Mouse (Mus musculus) heart, postnatal 10 days (tissue): ENCODE results near the gene Runx1. TPM values are rescaled to one million over a fixed set of nuclear protein-coding genes. Genes with fewer than 3 reads are reported as not detected.
A peak's percentile ranks its signal among the peaks of the same experiment; 100 is the strongest.

Source experiments
- DNase-seq, 2 experiments: peaks; one replicate each; pipeline ENCODE4 v3.0.0; 2021
- intact Hi-C: fragments of 180-260 bp; cut with DNase I; formaldehyde crosslinking; loops from one replicate; pipeline ENCODE4 v1.15.1; 2025
- total RNA-seq, 2 experiments: library from RNA; stranded (reverse); gene quantifications; 2 replicates each; pipeline ENCODE4 v1.2.3; 2021

Runx1 gene
- total RNA-seq, 2 experiments from 2014 or later, result 1.4 to 1.7 TPM

- peak in 1 of 2 experiments; percentile 30 for DNase-seq
- intact Hi-C loops, result no loop called here
Observed at GRCm38 (mm10) chr16:92801567-92801966, 24.4 kb downstream of the Runx1 start.

GRCm38 (mm10) chr16:92800845-92801244 lies 25.1 kb downstream of the Runx1 start:
- intact Hi-C loops, result no loop called here
- no peak for DNase-seq

GRCm38 (mm10) chr16:92799940-92800339 lies 26.0 kb downstream of the Runx1 start:
- intact Hi-C loops, result no loop called here
- no peak for DNase-seq

GRCm38 (mm10) chr16:92794197-92794596 lies 31.8 kb downstream of the Runx1 start:
- intact Hi-C loops, result no loop called here
- DNase-seq, result no peak

- no peak for DNase-seq
- intact Hi-C loops, result no loop called here
Observed at GRCm38 (mm10) chr16:92793741-92794140, 32.2 kb downstream of the Runx1 start.

- no peak for DNase-seq
- intact Hi-C loops, result no loop called here
Observed at GRCm38 (mm10) chr16:92792905-92793304, 33.0 kb downstream of the Runx1 start.

GRCm38 (mm10) chr16:92790601-92791000 lies 35.3 kb downstream of the Runx1 start:
- intact Hi-C loops, result no loop called here
- no peak for DNase-seq

- no peak for DNase-seq
- intact Hi-C loops, result no loop called here
Observed at GRCm38 (mm10) chr16:92789840-92790239, 36.1 kb downstream of the Runx1 start.

GRCm38 (mm10) chr16:92788446-92788845 lies 37.5 kb downstream of the Runx1 start:
- intact Hi-C loops, result no loop called here
- DNase-seq, result no peak

- no peak for DNase-seq
- intact Hi-C loops, result no loop called here
Observed at GRCm38 (mm10) chr16:92786883-92787321, 39.0 kb downstream of the Runx1 start.

- DNase-seq, result no peak
- intact Hi-C loops, result no loop called here
Observed at GRCm38 (mm10) chr16:92786276-92786882, 39.6 kb downstream of the Runx1 start.

GRCm38 (mm10) chr16:92783651-92784131 lies 42.3 kb downstream of the Runx1 start:
- DNase-seq, result no peak
- intact Hi-C loops, result no loop called here

GRCm38 (mm10) chr16:92782408-92782807 lies 43.5 kb downstream of the Runx1 start:
- intact Hi-C loops, result no loop called here
- DNase-seq, result no peak

GRCm38 (mm10) chr16:92779896-92780435 lies 46.0 kb downstream of the Runx1 start:
- intact Hi-C loops, result no loop called here

GRCm38 (mm10) chr16:92779175-92779574 lies 46.8 kb downstream of the Runx1 start:
- intact Hi-C loops, result no loop called here
- DNase-seq, result no peak

More at GRCm38 (mm10) chr16:92779896-92780435, 46.0 kb downstream of the Runx1 start:
- no peak for DNase-seq

- intact Hi-C loops, result no loop called here
- no peak for DNase-seq
Observed at GRCm38 (mm10) chr16:92778096-92778780, 47.7 kb downstream of the Runx1 start.

GRCm38 (mm10) chr16:92767862-92768261 lies 58.1 kb downstream of the Runx1 start:
- no peak for DNase-seq
- intact Hi-C loops, result no loop called here

GRCm38 (mm10) chr16:92767423-92767822 lies 58.5 kb downstream of the Runx1 start:
- intact Hi-C loops, result no loop called here
- no peak for DNase-seq

GRCm38 (mm10) chr16:92764741-92765396 lies 61.1 kb downstream of the Runx1 start:
- DNase-seq, result no peak
- intact Hi-C loops, result no loop called here

GRCm38 (mm10) chr16:92763666-92764065 lies 62.3 kb downstream of the Runx1 start:
- no peak for DNase-seq
- intact Hi-C loops, result no loop called here

GRCm38 (mm10) chr16:92761968-92762521 lies 63.9 kb downstream of the Runx1 start:
- peak; percentile 29 to 52 for DNase-seq
- intact Hi-C loops, result no loop called here
